Mouse (Mus musculus): Measurements from ENCODE around the gene Zfp74.
"Not testable (repeated sequence)": the region's sequence is repeated elsewhere in the genome, so short reads cannot be mapped to it uniquely, and the experiment has no call there.

Gene Zfp74

GRCm38 (mm10) chr7:29953513-29954401 is at the start of gene Zfp74:
Zfp74 (minus strand) TSS chr7:29954089.
- DNase-seq (ENCODE audit: low read depth) = peak; percentile 92

GRCm38 (mm10) chr7:30000601-30001000 is 46.7 kb upstream of the Zfp74 start:
- no peak for DNase-seq (ENCODE audit: low read depth)

- peak; percentile 32 for DNase-seq (ENCODE audit: low read depth)
Observed at GRCm38 (mm10) chr7:29995134-29995533, 41.2 kb upstream of the Zfp74 start.

GRCm38 (mm10) chr7:29993340-29993739 is 39.5 kb upstream of the Zfp74 start:
- no peak for DNase-seq (ENCODE audit: low read depth)

- no peak for DNase-seq (ENCODE audit: low read depth)
Observed at GRCm38 (mm10) chr7:29992698-29993097, 38.8 kb upstream of the Zfp74 start.

GRCm38 (mm10) chr7:29989031-29989430 is 35.1 kb upstream of the Zfp74 start:
- no peak for DNase-seq (ENCODE audit: low read depth)

GRCm38 (mm10) chr7:29987551-29987950 is 33.7 kb upstream of the Zfp74 start:
- no peak for DNase-seq (ENCODE audit: low read depth)

- no peak for DNase-seq (ENCODE audit: low read depth)
Observed at GRCm38 (mm10) chr7:29986101-29986500, 32.2 kb upstream of the Zfp74 start.

GRCm38 (mm10) chr7:29983690-29984380 is 29.9 kb upstream of the Zfp74 start, which contains the start of gene Zfp568:
Zfp568 (plus strand) TSS chr7:29983955.
- peak; percentile 97 for DNase-seq (ENCODE audit: low read depth)

- DNase-seq (ENCODE audit: low read depth) = no peak
Observed at GRCm38 (mm10) chr7:29983340-29983689, 29.4 kb upstream of the Zfp74 start.

- DNase-seq (ENCODE audit: low read depth) = peak; percentile 33
Observed at GRCm38 (mm10) chr7:29982931-29983330, 29.0 kb upstream of the Zfp74 start.

- no peak for DNase-seq (ENCODE audit: low read depth)
Observed at GRCm38 (mm10) chr7:29982341-29982740, 28.5 kb upstream of the Zfp74 start.

- DNase-seq (ENCODE audit: low read depth) = no peak
Observed at GRCm38 (mm10) chr7:29981860-29982259, 28.0 kb upstream of the Zfp74 start.

GRCm38 (mm10) chr7:29981455-29981854 is 27.6 kb upstream of the Zfp74 start:
- DNase-seq (ENCODE audit: low read depth) = peak; percentile 45

- DNase-seq (ENCODE audit: low read depth) = no peak
Observed at GRCm38 (mm10) chr7:29980761-29981160, 26.9 kb upstream of the Zfp74 start.

- no peak for DNase-seq (ENCODE audit: low read depth)
Observed at GRCm38 (mm10) chr7:29970686-29971085, 16.8 kb upstream of the Zfp74 start.

GRCm38 (mm10) chr7:29965115-29965810 is 11.4 kb upstream of the Zfp74 start:
- DNase-seq (ENCODE audit: low read depth) = not testable (repeated sequence)

- DNase-seq (ENCODE audit: low read depth) = peak; percentile 21
Observed at GRCm38 (mm10) chr7:29959004-29959403, 5.1 kb upstream of the Zfp74 start.

GRCm38 (mm10) chr7:29958125-29958724 is 4.3 kb upstream of the Zfp74 start:
- DNase-seq (ENCODE audit: low read depth) = peak; percentile 43

- DNase-seq (ENCODE audit: low read depth) = no peak
Observed at GRCm38 (mm10) chr7:29956257-29956656, 2.4 kb upstream of the Zfp74 start.

- peak; percentile 83 for DNase-seq (ENCODE audit: low read depth)
Observed at GRCm38 (mm10) chr7:29954731-29955130, 842 bp upstream of the Zfp74 start.

- no peak for DNase-seq (ENCODE audit: low read depth)
Observed at GRCm38 (mm10) chr7:29953086-29953485, 803 bp downstream of the Zfp74 start.

Measured in 416B (cell line).